Mouse (Mus musculus): Measurements from ENCODE around the gene Zkscan5. TPM values are rescaled to one million over a fixed set of nuclear protein-coding genes. Genes with fewer than 3 reads are reported as not detected.
A peak's percentile ranks its signal among the peaks of the same experiment; 100 is the strongest.
"Not testable (repeated sequence)": the region's sequence is repeated elsewhere in the genome, so short reads cannot be mapped to it uniquely, and the experiment has no call there.

The Zkscan5 gene
- total and polyA plus RNA-seq, 2 experiments from 2014 or later = 12.2 to 18.6 TPM

GRCm38 (mm10) chr5:145201321-145201991 is 2.9 kb upstream of the Zkscan5 start, which contains the start of gene Zkscan14:
Zkscan14 (minus strand) TSS chr5:145201868.
- Histone ChIP-seq H3K4me1 (ENCODE audit: insufficient read depth) (peaks cover 18% of the 10 kb centered on the region), H3K27ac (ENCODE audit: low read depth, low read length) (peak within 1 kb of the TSS; percentile 73), H3K4me2 (ENCODE audit: low read depth) (peak within 1 kb of the TSS; percentile 99), H3K36me3 (ENCODE audit: insufficient read depth) (peaks cover 11% of the 10 kb centered on the region), H3K4me3 (ENCODE audit: low read depth, low read length) (peak within 1 kb of the TSS; percentile 82), H3K9me3 (ENCODE audit: low read length) (no peaks in the 10 kb centered on the region), H3K27me3 (ENCODE audit: insufficient read depth, low read length) (no peaks in the 10 kb centered on the region), H3K9ac (peak within 1 kb of the TSS; percentile 73)
- ATAC-seq (peak; percentile 17), DNase-seq (peak; percentile 90)
- under 1% methylated on average over 37 of the region's 37 CpGs for WGBS
- no peak for TF ChIP-seq CTCF (IDR thresholded peaks at IDR 0.05; ENCODE audit: low read depth)

- Histone ChIP-seq H3K36me3 (ENCODE audit: insufficient read depth) (peaks cover 7% of the 10 kb centered on the region; the same call in 1 of the 2 replicates), H3K4me1 (ENCODE audit: insufficient read depth) (peaks cover 18% of the 10 kb centered on the region), H3K27me3 (ENCODE audit: insufficient read depth, low read length) (no peaks in the 10 kb centered on the region), H3K27ac (ENCODE audit: low read depth, low read length) (no peak overlapping the region), H3K4me2 (ENCODE audit: low read depth) (no peak overlapping the region), H3K9me3 (ENCODE audit: low read length) (no peaks in the 10 kb centered on the region), H3K4me3 (ENCODE audit: low read depth, low read length) (no peak overlapping the region), H3K9ac (no peak overlapping the region)
- ATAC-seq (no peak), DNase-seq (no peak)
- 53% methylated on average over 3 of the region's 3 CpGs for WGBS
- no peak for TF ChIP-seq CTCF (IDR thresholded peaks at IDR 0.05; ENCODE audit: low read depth)
These were observed 1.9 kb upstream of the Zkscan5 start for GRCm38 (mm10) chr5:145202446-145202845.

- peak overlapping the region; percentile 60 for H3K4me3 ChIP-seq (ENCODE audit: low read depth, low read length)
- no peak for TF ChIP-seq CTCF (IDR thresholded peaks at IDR 0.05; ENCODE audit: low read depth)
- H3K36me3 ChIP-seq (ENCODE audit: insufficient read depth) = peaks cover under 1% of the 10 kb centered on the region; the same call in 1 of the 2 replicates
- no peak for ATAC-seq
- no peak overlapping the region for H3K27ac ChIP-seq (ENCODE audit: low read depth, low read length)
- WGBS = 24% methylated on average over 9 of the region's 9 CpGs
- DNase-seq = no peak
- H3K27me3 ChIP-seq (ENCODE audit: insufficient read depth, low read length) = no peaks in the 10 kb centered on the region
- H3K9ac ChIP-seq = peak overlapping the region; percentile 54
- peaks cover 18% of the 10 kb centered on the region for H3K4me1 ChIP-seq (ENCODE audit: insufficient read depth)
- H3K9me3 ChIP-seq (ENCODE audit: low read length) = no peaks in the 10 kb centered on the region
- H3K4me2 ChIP-seq (ENCODE audit: low read depth) = peak overlapping the region; percentile 56
These were observed 679 bp downstream of the Zkscan5 start for GRCm38 (mm10) chr5:145205041-145205440.

- Histone ChIP-seq H3K4me1 (ENCODE audit: insufficient read depth) (peaks cover 13% of the 10 kb centered on the region), H3K27me3 (ENCODE audit: insufficient read depth, low read length) (no peaks in the 10 kb centered on the region), H3K4me3 (ENCODE audit: low read depth, low read length) (no peak overlapping the region), H3K4me2 (ENCODE audit: low read depth) (no peak overlapping the region), H3K9ac (no peak overlapping the region), H3K9me3 (ENCODE audit: low read length) (no peaks in the 10 kb centered on the region), H3K36me3 (ENCODE audit: insufficient read depth) (peaks cover 20% of the 10 kb centered on the region), H3K27ac (ENCODE audit: low read depth, low read length) (no peak overlapping the region)
- DNase-seq (no peak), ATAC-seq (no peak)
- WGBS = 97% methylated on average over 6 of the region's 6 CpGs
- no peak for TF ChIP-seq CTCF (IDR thresholded peaks at IDR 0.05; ENCODE audit: low read depth)
These were observed 3.0 kb downstream of the Zkscan5 start for GRCm38 (mm10) chr5:145207385-145207784.

- DNase-seq (no peak), ATAC-seq (no peak)
- Histone ChIP-seq H3K4me2 (ENCODE audit: low read depth) (no peak overlapping the region), H3K27me3 (ENCODE audit: insufficient read depth, low read length) (no peaks in the 10 kb centered on the region), H3K9ac (no peak overlapping the region), H3K9me3 (ENCODE audit: low read length) (no peaks in the 10 kb centered on the region), H3K27ac (ENCODE audit: low read depth, low read length) (no peak overlapping the region), H3K36me3 (ENCODE audit: insufficient read depth) (peaks cover 26% of the 10 kb centered on the region), H3K4me1 (ENCODE audit: insufficient read depth) (peaks cover 13% of the 10 kb centered on the region), H3K4me3 (ENCODE audit: low read depth, low read length) (no peak overlapping the region)
- no peak for TF ChIP-seq CTCF (IDR thresholded peaks at IDR 0.05; ENCODE audit: low read depth)
- WGBS = 88% methylated on average over 5 of the region's 6 CpGs
These were observed 3.6 kb downstream of the Zkscan5 start for GRCm38 (mm10) chr5:145207954-145208353.

- not testable (repeated sequence) for H3K4me3 ChIP-seq (ENCODE audit: low read depth, low read length); ATAC-seq; H3K9me3 ChIP-seq (ENCODE audit: low read length); DNase-seq; H3K9ac ChIP-seq; H3K27me3 ChIP-seq (ENCODE audit: insufficient read depth, low read length); H3K4me2 ChIP-seq (ENCODE audit: low read depth); H3K27ac ChIP-seq (ENCODE audit: low read depth, low read length)
- Histone ChIP-seq H3K4me1 (ENCODE audit: insufficient read depth) (peaks cover 13% of the 10 kb centered on the region), H3K36me3 (ENCODE audit: insufficient read depth) (peaks cover 29% of the 10 kb centered on the region)
- WGBS = 57% methylated on average over 11 of the region's 11 CpGs
These were observed 4.0 kb downstream of the Zkscan5 start for GRCm38 (mm10) chr5:145208391-145208790.

GRCm38 (mm10) chr5:145211340-145211739 is 7.0 kb downstream of the Zkscan5 start:
- no peaks in the 10 kb centered on the region for H3K27me3 ChIP-seq (ENCODE audit: insufficient read depth, low read length)
- no peak for ATAC-seq
- H3K4me3 ChIP-seq (ENCODE audit: low read depth, low read length) = no peak overlapping the region
- H3K9ac ChIP-seq = no peak overlapping the region
- no peak overlapping the region for H3K4me2 ChIP-seq (ENCODE audit: low read depth)
- TF ChIP-seq CTCF (IDR thresholded peaks at IDR 0.05; ENCODE audit: low read depth) = no peak
- no peaks in the 10 kb centered on the region for H3K9me3 ChIP-seq (ENCODE audit: low read length)
- DNase-seq = no peak
- 98% methylated on average over 4 of the region's 4 CpGs for WGBS
- H3K4me1 ChIP-seq (ENCODE audit: insufficient read depth) = no peaks in the 10 kb centered on the region
- no peak overlapping the region for H3K27ac ChIP-seq (ENCODE audit: low read depth, low read length)
- H3K36me3 ChIP-seq (ENCODE audit: insufficient read depth) = peaks cover 35% of the 10 kb centered on the region

Measured in forebrain, postnatal 0 days (tissue).